Mouse (Mus musculus): ENCODE results near the gene Zfhx2. TPM values are rescaled to one million over a fixed set of nuclear protein-coding genes. Genes with fewer than 3 reads are reported as not detected.
"Not testable (repeated sequence)": the region's sequence is repeated elsewhere in the genome, so short reads cannot be mapped to it uniquely, and the experiment has no call there.

Gene Zfhx2
- polyA plus RNA-seq, 1 experiment from 2014 or later = 30.4 TPM

- WGBS = 61% methylated on average over 11 of the region's 11 CpGs
- H3K4me1 ChIP-seq (replicated peaks) = peaks cover 74% of the 10 kb centered on the region
- 0 out of 2 replicates have a peak overlapping the region, but pooled peaks have one; percentile 47 for H3K9ac ChIP-seq
Observed at GRCm38 (mm10) chr14:55055167-55055834, 36.8 kb downstream of the Zfhx2 start.

GRCm38 (mm10) chr14:55054191-55054749, 37.9 kb downstream of the Zfhx2 start:
- Histone ChIP-seq H3K36me3 (no peaks in the 10 kb centered on the region), H3K4me1 (replicated peaks) (peaks cover 73% of the 10 kb centered on the region), H3K4me2 (peak overlapping the region; percentile 52), H3K4me3 (peak overlapping the region; percentile 34), H3K9ac (peak overlapping the region; percentile 47), H3K27me3 (no peaks in the 10 kb centered on the region), H3K9me3 (no peaks in the 10 kb centered on the region), H3K27ac (replicated peaks) (peak overlapping the region; percentile 97)
- WGBS = 61% methylated on average over 10 of the region's 10 CpGs
- peak; percentile 41 for ATAC-seq (ENCODE audit: low read depth)

More at GRCm38 (mm10) chr14:55055167-55055834, 36.8 kb downstream of the Zfhx2 start:
- no peaks in the 10 kb centered on the region for H3K9me3 ChIP-seq
- H3K27ac ChIP-seq (replicated peaks) = peak overlapping the region; percentile 97
- peak overlapping the region; percentile 34 for H3K4me3 ChIP-seq
- no peaks in the 10 kb centered on the region for H3K36me3 ChIP-seq
- ATAC-seq (ENCODE audit: low read depth) = peak; percentile 36
- H3K27me3 ChIP-seq = no peaks in the 10 kb centered on the region
- H3K4me2 ChIP-seq = peak overlapping the region; percentile 52

- H3K4me3 ChIP-seq = peak overlapping the region; percentile 34
- peak overlapping the region; percentile 47 for H3K9ac ChIP-seq
- H3K9me3 ChIP-seq = no peaks in the 10 kb centered on the region
- H3K27me3 ChIP-seq = no peaks in the 10 kb centered on the region
- peak overlapping the region; percentile 52 for H3K4me2 ChIP-seq
- peaks cover 67% of the 10 kb centered on the region for H3K4me1 ChIP-seq (replicated peaks)
- H3K36me3 ChIP-seq = no peaks in the 10 kb centered on the region
- ATAC-seq (ENCODE audit: low read depth) = peak; percentile 81
- WGBS = 50% methylated on average over 17 of the region's 17 CpGs
- H3K27ac ChIP-seq (replicated peaks) = peak overlapping the region; percentile 97
Observed at GRCm38 (mm10) chr14:55053708-55054190, 38.4 kb downstream of the Zfhx2 start.

- WGBS = 47% methylated on average over 4 of the region's 4 CpGs
- peak overlapping the region; percentile 52 for H3K4me2 ChIP-seq
- no peaks in the 10 kb centered on the region for H3K27me3 ChIP-seq
- H3K36me3 ChIP-seq = no peaks in the 10 kb centered on the region
- peaks cover 62% of the 10 kb centered on the region for H3K4me1 ChIP-seq (replicated peaks)
- peak overlapping the region; percentile 34; the same call in 1 of the 2 replicates for H3K4me3 ChIP-seq
- no peak overlapping the region for H3K9ac ChIP-seq
- no peak for ATAC-seq (ENCODE audit: low read depth)
- H3K9me3 ChIP-seq = no peaks in the 10 kb centered on the region
- H3K27ac ChIP-seq (replicated peaks) = peak overlapping the region; percentile 97
Observed at GRCm38 (mm10) chr14:55053050-55053449, 39.1 kb downstream of the Zfhx2 start.

GRCm38 (mm10) chr14:55052496-55052895, 39.6 kb downstream of the Zfhx2 start:
- Histone ChIP-seq H3K9ac (0 out of 2 replicates have a peak overlapping the region, but pooled peaks have one; percentile 8), H3K4me1 (replicated peaks) (peaks cover 56% of the 10 kb centered on the region), H3K36me3 (no peaks in the 10 kb centered on the region), H3K27me3 (no peaks in the 10 kb centered on the region), H3K27ac (replicated peaks) (peak overlapping the region; percentile 97), H3K9me3 (no peaks in the 10 kb centered on the region), H3K4me3 (no peak overlapping the region), H3K4me2 (peak overlapping the region; percentile 52)
- ATAC-seq (ENCODE audit: low read depth) = peak; percentile 44
- 30% methylated on average over 9 of the region's 9 CpGs for WGBS

- no peak overlapping the region for H3K9ac ChIP-seq
- ATAC-seq (ENCODE audit: low read depth) = no peak
- no peaks in the 10 kb centered on the region for H3K9me3 ChIP-seq
- no peaks in the 10 kb centered on the region for H3K36me3 ChIP-seq
- WGBS = 82% methylated on average over 2 of the region's 2 CpGs
- H3K4me3 ChIP-seq = no peak overlapping the region
- H3K4me1 ChIP-seq (replicated peaks) = peaks cover 15% of the 10 kb centered on the region
- no peak overlapping the region for H3K27ac ChIP-seq (replicated peaks)
- no peak overlapping the region for H3K4me2 ChIP-seq
- no peaks in the 10 kb centered on the region for H3K27me3 ChIP-seq
Observed at GRCm38 (mm10) chr14:55047971-55048531, 44.1 kb downstream of the Zfhx2 start.

GRCm38 (mm10) chr14:55043694-55044093, 48.4 kb downstream of the Zfhx2 start:
- H3K27ac ChIP-seq (replicated peaks); ATAC-seq (ENCODE audit: low read depth); H3K9ac ChIP-seq; H3K9me3 ChIP-seq; H3K4me3 ChIP-seq; H3K27me3 ChIP-seq; H3K4me1 ChIP-seq (replicated peaks); H3K4me2 ChIP-seq; H3K36me3 ChIP-seq: not testable (repeated sequence)
- WGBS = 75% methylated on average over 1 of the region's 2 CpGs

GRCm38 (mm10) chr14:55032695-55033225, 59.4 kb downstream of the Zfhx2 start:
- Histone ChIP-seq H3K27ac (replicated peaks) (peak overlapping the region; percentile 86), H3K27me3 (no peaks in the 10 kb centered on the region), H3K4me1 (replicated peaks) (peaks cover 47% of the 10 kb centered on the region), H3K36me3 (no peaks in the 10 kb centered on the region), H3K9ac (no peak overlapping the region), H3K4me2 (peak overlapping the region; percentile 34), H3K9me3 (no peaks in the 10 kb centered on the region), H3K4me3 (no peak overlapping the region)
- WGBS = 29% methylated on average over 19 of the region's 19 CpGs
- peak; percentile 36; the same call in 1 of the 2 replicates for ATAC-seq (ENCODE audit: low read depth)

GRCm38 (mm10) chr14:55029034-55029698, 63.0 kb downstream of the Zfhx2 start:
- Histone ChIP-seq H3K9me3 (no peaks in the 10 kb centered on the region), H3K9ac (peak overlapping the region; percentile 58), H3K27ac (replicated peaks) (peak overlapping the region; percentile 90), H3K4me3 (no peak overlapping the region), H3K36me3 (0 out of 2 replicates have a peak, but pooled peaks cover 12% of the 10 kb centered on the region), H3K4me1 (replicated peaks) (peaks cover 57% of the 10 kb centered on the region), H3K27me3 (no peaks in the 10 kb centered on the region), H3K4me2 (peak overlapping the region; percentile 44)
- peak; percentile 54 for ATAC-seq (ENCODE audit: low read depth)
- 3% methylated on average over 11 of the region's 11 CpGs for WGBS

GRCm38 (mm10) chr14:55028333-55028835, 63.7 kb downstream of the Zfhx2 start:
- Histone ChIP-seq H3K9me3 (no peaks in the 10 kb centered on the region), H3K9ac (peak overlapping the region; percentile 58), H3K27me3 (no peaks in the 10 kb centered on the region), H3K4me2 (peak overlapping the region; percentile 44), H3K36me3 (peaks cover 19% of the 10 kb centered on the region), H3K4me3 (no peak overlapping the region), H3K27ac (replicated peaks) (peak overlapping the region; percentile 90), H3K4me1 (replicated peaks) (peaks cover 55% of the 10 kb centered on the region)
- 7% methylated on average over 4 of the region's 5 CpGs for WGBS
- ATAC-seq (ENCODE audit: low read depth) = peak; percentile 87

GRCm38 (mm10) chr14:55027653-55028052, 64.5 kb downstream of the Zfhx2 start:
- H3K36me3 ChIP-seq = peaks cover 26% of the 10 kb centered on the region
- H3K27ac ChIP-seq (replicated peaks) = peak overlapping the region; percentile 90
- peak; percentile 17; the same call in 1 of the 2 replicates for ATAC-seq (ENCODE audit: low read depth)
- peaks cover 48% of the 10 kb centered on the region for H3K4me1 ChIP-seq (replicated peaks)
- no peaks in the 10 kb centered on the region for H3K27me3 ChIP-seq
- peak overlapping the region; percentile 44 for H3K4me2 ChIP-seq
- peak overlapping the region; percentile 62 for H3K9ac ChIP-seq
- H3K9me3 ChIP-seq = no peaks in the 10 kb centered on the region
- 4% methylated on average over 6 of the region's 6 CpGs for WGBS
- H3K4me3 ChIP-seq = no peak overlapping the region
